Mouse (Mus musculus) midbrain, embryonic 11.5 days (tissue): ENCODE data around the gene Itsn1. TPM values are rescaled to one million over a fixed set of nuclear protein-coding genes. Genes with fewer than 3 reads are reported as not detected.

ENCODE experiments used
- ATAC-seq: fragments of 200-750 bp; cut with Nextera tagmentation; 2 replicates; pipeline ENCODE4 v1.8.0; 2017; ENCODE audit warnings: moderate TSS enrichment, moderate library complexity; ENCODE audit not compliant: low FRiP score
- DNase-seq: peaks from one replicate; pipeline ENCODE4 v3.0.0; 2015; ENCODE audit warnings: low spot score; ENCODE audit errors: missing footprints
- H3K27ac ChIP-seq: fragments of 300-500 bp; sonication (generic); 2 replicates; pipeline ENCODE4 v1.5.1; 2014; ENCODE audit warnings: low read depth, low read length
- H3K27me3 ChIP-seq: fragments of 300-500 bp; sonication (generic); 2 replicates; pipeline ENCODE4 v1.6.1; 2014; ENCODE audit warnings: mild to moderate bottlenecking, low read length, moderate library complexity, mixed read lengths; ENCODE audit not compliant: control insufficient read depth, insufficient read depth
- H3K36me3 ChIP-seq: fragments of 300-500 bp; sonication (generic); 2 replicates; pipeline ENCODE4 v1.6.1; 2014; ENCODE audit warnings: mild to moderate bottlenecking, low read length, moderate library complexity, mixed read lengths; ENCODE audit not compliant: control insufficient read depth, insufficient read depth
- H3K4me1 ChIP-seq: fragments of 300-500 bp; sonication (generic); 2 replicates; pipeline ENCODE4 v1.6.1; 2014; ENCODE audit warnings: low read length; ENCODE audit not compliant: control insufficient read depth, insufficient read depth
- H3K4me2 ChIP-seq: fragments of 300-500 bp; sonication (generic); 2 replicates; pipeline ENCODE4 v1.6.1; 2014; ENCODE audit warnings: mild to moderate bottlenecking, moderate library complexity
- H3K4me3 ChIP-seq: fragments of 300-500 bp; sonication (generic); 2 replicates; pipeline ENCODE4 v1.5.1; 2014; ENCODE audit warnings: low read depth, low read length
- H3K9ac ChIP-seq: fragments of 300-500 bp; sonication (generic); 2 replicates; pipeline ENCODE4 v1.6.1; 2014; ENCODE audit warnings: low read length
- H3K9me3 ChIP-seq: fragments of 300-500 bp; sonication (generic); 2 replicates; pipeline ENCODE4 v1.6.1; 2016; ENCODE audit warnings: low read length; ENCODE audit not compliant: control insufficient read depth
- WGBS: fragments of 180-500 bp; shearing (Covaris S2); extraction: QIAGEN DNeasy Blood & Tissue Kit; methylation state at CpG from one replicate; pipeline ENCODE4 v1.1.7; 2014; 5-methylcytosine and 5-hydroxymethylcytosine counted together
- polyA plus RNA-seq: library from polyadenylated mRNA; unstranded; fragments of >200 nt; fragmentation: Nextera tagmentation; extraction: Ambion mirVana; gene quantifications from 2 replicates; pipeline ENCODE4 v1.2.1, GENCODE M21; 2014

Gene Itsn1
- polyA plus RNA-seq, 1 experiment from 2014 or later, result 54.8 TPM

GRCm38 (mm10) chr16:91740184-91740917 is 11.3 kb downstream of the Itsn1 start:
- ATAC-seq (no peak), DNase-seq (no peak)
- Histone ChIP-seq H3K27ac (no peak overlapping the region), H3K4me3 (no peak overlapping the region), H3K9me3 (no peaks in the 10 kb centered on the region), H3K4me2 (no peak overlapping the region), H3K36me3 (no peaks in the 10 kb centered on the region), H3K4me1 (peaks cover 9% of the 10 kb centered on the region; the same call in 1 of the 2 replicates), H3K9ac (no peak overlapping the region), H3K27me3 (no peaks in the 10 kb centered on the region)
- 64% methylated on average over 8 of the region's 8 CpGs for WGBS

GRCm38 (mm10) chr16:91740918-91741255 is 11.8 kb downstream of the Itsn1 start:
- no peak overlapping the region for H3K9ac ChIP-seq
- WGBS, result 60% methylated on average over 7 of the region's 7 CpGs
- H3K4me1 ChIP-seq, result peaks cover 6% of the 10 kb centered on the region; the same call in 1 of the 2 replicates
- ATAC-seq (no peak), DNase-seq (no peak)
- no peaks in the 10 kb centered on the region for H3K36me3 ChIP-seq
- H3K4me2 ChIP-seq, result no peak overlapping the region
- no peak overlapping the region for H3K4me3 ChIP-seq
- no peaks in the 10 kb centered on the region for H3K9me3 ChIP-seq
- no peak overlapping the region for H3K27ac ChIP-seq
- no peaks in the 10 kb centered on the region for H3K27me3 ChIP-seq

- no peak overlapping the region for H3K4me3 ChIP-seq
- ATAC-seq, result no peak
- no peaks in the 10 kb centered on the region for H3K36me3 ChIP-seq
- H3K27me3 ChIP-seq, result no peaks in the 10 kb centered on the region
- no peaks in the 10 kb centered on the region for H3K4me1 ChIP-seq
- no peak overlapping the region for H3K9ac ChIP-seq
- DNase-seq, result no peak
- 82% methylated on average over 7 of the region's 7 CpGs for WGBS
- H3K27ac ChIP-seq, result no peak overlapping the region
- H3K9me3 ChIP-seq, result no peaks in the 10 kb centered on the region
- no peak overlapping the region for H3K4me2 ChIP-seq
Observed at GRCm38 (mm10) chr16:91743055-91743454, 14.0 kb downstream of the Itsn1 start.

- Histone ChIP-seq H3K27me3 (no peaks in the 10 kb centered on the region), H3K9me3 (no peaks in the 10 kb centered on the region), H3K4me3 (no peak overlapping the region), H3K36me3 (no peaks in the 10 kb centered on the region), H3K4me1 (no peaks in the 10 kb centered on the region), H3K27ac (no peak overlapping the region), H3K9ac (no peak overlapping the region), H3K4me2 (no peak overlapping the region)
- 79% methylated on average over 14 of the region's 14 CpGs for WGBS
- ATAC-seq, result no peak
- DNase-seq, result no peak
Observed at GRCm38 (mm10) chr16:91746101-91746950, 17.2 kb downstream of the Itsn1 start.

GRCm38 (mm10) chr16:91747567-91747966 is 18.5 kb downstream of the Itsn1 start:
- Histone ChIP-seq H3K9me3 (no peaks in the 10 kb centered on the region), H3K4me1 (no peaks in the 10 kb centered on the region), H3K27ac (no peak overlapping the region), H3K36me3 (no peaks in the 10 kb centered on the region), H3K9ac (no peak overlapping the region), H3K4me2 (no peak overlapping the region), H3K27me3 (no peaks in the 10 kb centered on the region), H3K4me3 (no peak overlapping the region)
- 89% methylated on average over 6 of the region's 6 CpGs for WGBS
- DNase-seq (no peak), ATAC-seq (no peak)

GRCm38 (mm10) chr16:91751644-91752385 is 22.7 kb downstream of the Itsn1 start:
- Histone ChIP-seq H3K9ac (no peak overlapping the region), H3K4me3 (no peak overlapping the region), H3K4me2 (no peak overlapping the region), H3K27ac (no peak overlapping the region), H3K9me3 (no peaks in the 10 kb centered on the region), H3K27me3 (no peaks in the 10 kb centered on the region), H3K4me1 (no peaks in the 10 kb centered on the region), H3K36me3 (no peaks in the 10 kb centered on the region)
- no peak for ATAC-seq
- DNase-seq, result no peak
- 74% methylated on average over 13 of the region's 13 CpGs for WGBS

GRCm38 (mm10) chr16:91753611-91754010 is 24.5 kb downstream of the Itsn1 start:
- H3K4me3 ChIP-seq, result no peak overlapping the region
- no peaks in the 10 kb centered on the region for H3K36me3 ChIP-seq
- no peak overlapping the region for H3K4me2 ChIP-seq
- WGBS, result 79% methylated on average over 4 of the region's 4 CpGs
- no peak overlapping the region for H3K9ac ChIP-seq
- no peaks in the 10 kb centered on the region for H3K27me3 ChIP-seq
- no peak for DNase-seq
- H3K27ac ChIP-seq, result no peak overlapping the region
- no peak for ATAC-seq
- no peaks in the 10 kb centered on the region for H3K4me1 ChIP-seq
- H3K9me3 ChIP-seq, result no peaks in the 10 kb centered on the region

- Histone ChIP-seq H3K4me1 (no peaks in the 10 kb centered on the region), H3K4me3 (no peak overlapping the region), H3K4me2 (no peak overlapping the region), H3K27ac (no peak overlapping the region), H3K9ac (no peak overlapping the region), H3K27me3 (no peaks in the 10 kb centered on the region), H3K9me3 (no peaks in the 10 kb centered on the region), H3K36me3 (no peaks in the 10 kb centered on the region)
- 93% methylated on average over 6 of the region's 6 CpGs for WGBS
- no peak for ATAC-seq
- no peak for DNase-seq
Observed at GRCm38 (mm10) chr16:91754957-91755356, 25.9 kb downstream of the Itsn1 start.

GRCm38 (mm10) chr16:91761202-91761601 is 32.1 kb downstream of the Itsn1 start:
- DNase-seq (no peak), ATAC-seq (no peak)
- Histone ChIP-seq H3K4me2 (no peak overlapping the region), H3K27me3 (no peaks in the 10 kb centered on the region), H3K9ac (no peak overlapping the region), H3K4me3 (no peak overlapping the region), H3K9me3 (no peaks in the 10 kb centered on the region), H3K36me3 (no peaks in the 10 kb centered on the region), H3K27ac (no peak overlapping the region), H3K4me1 (peaks cover 15% of the 10 kb centered on the region; the same call in 1 of the 2 replicates)
- 88% methylated on average over 9 of the region's 9 CpGs for WGBS
